Mouse (Mus musculus) retina, adult 2 months (tissue): Measurements from ENCODE around the gene Fam185a.

Experiments used
- DNase-seq: peaks from one replicate; pipeline ENCODE4 v3.0.0-alpha.2; 2012; ENCODE audit warnings: low read depth, low spot score

Fam185a gene

DNA sequence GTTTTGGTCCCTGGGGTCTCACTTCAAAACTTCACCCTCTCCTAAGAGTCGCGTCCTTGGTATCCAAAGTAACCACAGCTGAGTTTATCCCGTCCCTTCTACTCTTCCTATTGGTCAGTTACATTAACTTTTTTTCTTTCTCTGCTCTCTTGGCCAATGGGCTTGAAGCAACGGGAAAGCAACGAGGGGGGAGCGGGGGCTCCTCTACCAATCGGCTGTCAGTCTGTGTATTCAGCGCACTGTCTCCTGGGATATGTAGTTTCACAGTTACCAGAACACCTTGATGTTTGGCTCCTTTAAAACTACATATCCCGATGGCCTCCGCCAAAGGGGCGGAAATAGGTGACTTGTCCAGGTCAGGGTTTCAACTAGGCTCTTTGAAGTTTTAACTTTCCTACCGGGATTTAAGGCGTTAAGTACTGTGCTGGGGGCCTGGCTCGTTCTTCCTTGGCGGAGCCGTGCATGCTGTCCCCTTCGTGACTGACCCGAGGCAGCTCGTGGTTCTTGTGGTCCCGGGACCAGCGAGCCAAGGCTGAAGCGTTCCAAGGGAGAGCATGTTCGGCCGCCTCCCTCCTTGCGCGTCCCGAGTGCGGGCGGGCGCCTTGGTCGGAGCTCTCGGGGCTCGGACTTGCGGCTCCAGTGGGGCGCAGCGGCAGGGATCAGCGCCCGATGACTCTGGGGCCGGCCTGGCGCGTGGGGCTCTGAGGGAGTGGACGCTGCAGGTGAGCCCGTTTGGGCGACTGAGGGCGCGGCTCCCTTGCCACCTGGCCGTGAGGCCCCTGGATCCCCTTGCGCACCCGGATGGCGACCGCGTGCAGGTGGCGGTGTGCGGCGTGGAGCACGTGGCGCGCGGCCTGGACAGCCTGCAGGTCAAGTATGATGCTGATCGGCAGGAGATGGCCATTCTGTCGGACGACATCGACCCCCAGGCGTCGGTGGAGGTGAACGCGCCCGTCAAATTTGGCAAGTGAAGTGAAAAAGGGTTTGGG, at the start of gene Fam185a, which contains the start of gene Ccdc146:
TSS of gene Fam185a (plus strand) at position 345 of the 989 bp plus-strand sequence.
TSS of gene Ccdc146 (minus strand) at position 64 of the 989 bp plus-strand sequence.
- DNase-seq, result peak; percentile 93

DNA sequence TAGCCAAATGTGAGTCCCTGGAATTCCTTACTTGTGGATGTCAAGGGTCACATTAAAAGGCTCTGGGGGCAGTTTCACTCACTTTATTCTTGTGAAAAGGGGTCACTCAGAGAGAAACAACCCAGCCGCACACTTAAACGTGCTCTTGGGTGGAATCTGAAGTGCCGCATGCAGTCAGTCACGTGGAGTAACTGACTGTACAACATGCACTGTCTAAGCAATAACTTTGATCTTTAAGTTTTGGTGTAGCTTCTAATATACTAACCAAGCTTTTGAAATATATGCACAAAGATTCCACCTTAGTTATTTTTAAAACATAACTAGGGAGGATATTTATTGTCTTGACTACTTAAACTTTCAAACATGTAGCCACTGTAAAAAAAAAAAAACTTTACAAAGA, 47.8 kb upstream of the Fam185a start:
- DNase-seq, result no peak

DNA sequence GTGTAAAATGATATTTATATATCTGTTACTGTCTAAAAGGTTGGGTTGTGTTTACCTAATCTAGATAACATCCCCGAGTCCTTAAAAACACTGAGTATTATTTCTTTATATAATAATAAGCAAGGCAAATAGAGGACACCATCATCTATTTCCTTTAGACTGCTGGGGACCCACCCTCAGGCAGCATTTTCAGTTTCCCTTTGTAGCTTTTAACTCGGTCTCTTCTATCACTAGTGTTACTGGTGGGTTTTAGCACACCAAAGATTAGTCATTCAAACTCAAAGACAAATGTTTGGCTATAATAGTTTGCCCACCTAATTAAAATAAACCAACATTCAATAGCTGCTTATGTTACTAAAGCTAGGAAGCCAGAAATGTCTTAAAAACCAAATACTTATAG, 46.4 kb upstream of the Fam185a start:
- no peak for DNase-seq

DNA sequence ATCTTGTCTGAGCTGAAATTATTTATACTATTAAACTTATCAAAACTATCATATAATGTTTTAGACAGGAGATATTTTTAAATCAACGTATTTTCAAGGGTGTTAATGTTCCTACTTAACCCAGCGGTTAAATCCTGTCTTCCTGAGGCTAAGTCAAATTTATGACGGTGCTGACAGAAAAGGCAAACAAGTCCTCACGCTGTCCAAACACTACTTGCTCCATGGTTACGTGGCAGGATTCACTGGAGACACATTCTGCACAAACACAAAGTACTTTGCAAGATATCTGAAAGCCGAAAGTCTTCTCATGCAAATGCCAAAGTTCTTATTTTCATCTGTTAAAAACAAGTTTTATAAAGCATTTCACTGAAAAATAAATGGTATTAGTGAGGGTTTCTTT, 42.8 kb upstream of the Fam185a start:
- no peak for DNase-seq

DNA sequence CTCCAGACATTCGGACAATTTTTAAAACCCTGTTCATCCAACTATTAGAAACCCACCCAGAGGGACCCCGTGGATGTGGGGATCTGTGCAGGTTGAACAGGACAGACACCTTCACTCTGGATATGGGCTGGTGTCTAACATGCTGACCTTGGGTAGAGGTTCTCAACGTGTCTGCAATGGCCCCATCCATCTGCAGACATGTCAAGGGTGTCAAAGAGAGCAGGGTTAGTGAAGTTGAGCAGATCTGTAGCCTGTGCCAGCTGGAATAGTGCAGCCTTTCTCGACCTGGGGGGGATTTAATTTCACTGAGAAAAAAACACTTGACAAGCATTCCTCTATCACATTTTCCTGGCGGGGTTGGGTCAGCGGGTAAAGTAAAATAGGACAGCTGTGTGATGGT, 42.1 kb upstream of the Fam185a start:
- DNase-seq, result no peak

DNA sequence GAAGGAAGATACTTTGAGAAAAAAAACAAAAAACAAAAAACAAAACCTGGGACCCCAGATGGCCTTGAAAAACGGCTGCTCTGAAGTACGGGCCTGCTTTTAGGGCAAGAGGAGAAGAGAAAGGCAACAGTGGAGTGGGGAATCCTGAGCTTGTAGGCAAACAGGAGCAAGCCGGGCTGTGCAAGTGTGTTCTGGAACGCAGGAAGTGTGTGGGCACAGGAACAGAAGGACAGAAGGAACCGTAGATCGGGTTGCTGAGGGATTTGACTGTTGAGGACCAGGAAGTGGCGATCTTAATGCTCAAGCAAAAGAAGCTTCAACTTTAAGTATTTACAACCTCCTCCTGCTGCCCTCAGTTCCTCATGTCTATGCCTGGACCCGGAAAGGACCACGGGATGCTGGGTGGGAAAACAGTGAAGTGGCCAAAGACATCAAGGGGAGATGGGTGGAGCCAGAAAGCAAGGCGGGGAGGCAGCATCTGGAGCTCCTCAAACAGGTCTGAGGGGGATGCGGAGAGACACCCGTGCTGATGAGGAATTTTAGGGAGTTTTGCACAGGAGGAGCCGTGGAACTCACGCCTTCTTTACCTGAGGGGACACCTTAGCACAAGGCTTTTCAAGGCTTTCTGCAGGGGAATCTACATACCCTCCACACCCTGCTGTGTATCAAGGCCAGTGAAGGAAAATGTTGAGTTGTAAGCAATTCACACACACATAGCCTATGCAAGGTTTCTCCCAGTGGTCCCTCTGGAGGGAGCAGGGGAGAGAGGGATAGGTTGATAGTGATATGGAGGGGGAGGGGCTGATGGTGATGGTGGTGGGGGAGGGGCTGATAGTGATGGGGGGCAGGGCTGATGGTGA, 41.1 kb upstream of the Fam185a start:
- no peak for DNase-seq

DNA sequence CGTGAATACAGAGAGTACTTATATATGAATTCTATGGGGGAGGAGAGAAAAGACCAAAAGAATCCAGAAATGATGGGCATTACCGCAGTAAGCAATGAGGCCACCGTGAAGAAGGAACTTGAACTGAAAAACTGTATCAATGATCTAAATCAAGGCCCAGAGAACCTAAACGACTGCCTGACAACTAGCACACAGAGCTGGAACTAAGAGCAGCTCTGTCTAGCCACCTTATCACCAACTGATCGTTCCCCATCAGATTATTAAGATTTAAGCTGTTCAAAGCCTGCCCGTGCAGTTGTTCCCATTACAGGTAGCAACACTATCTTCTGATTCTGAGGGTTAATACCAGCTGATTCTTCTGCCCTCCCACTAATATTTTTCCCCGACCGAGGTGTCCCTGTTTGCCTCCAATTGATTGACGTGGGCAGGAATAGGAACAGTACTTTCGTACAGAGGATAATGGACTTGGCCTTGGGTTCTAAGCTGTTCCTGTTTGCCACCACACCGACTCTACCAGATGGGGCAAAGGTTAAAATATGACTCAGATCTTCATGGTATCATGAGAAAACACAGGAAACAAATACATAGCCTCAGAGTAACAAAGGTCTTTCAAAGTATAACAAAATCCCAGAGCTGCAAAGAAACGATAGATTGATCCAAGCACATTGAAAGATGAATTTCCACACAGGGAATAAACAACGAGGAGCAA, 40.4 kb upstream of the Fam185a start:
- no peak for DNase-seq

DNA sequence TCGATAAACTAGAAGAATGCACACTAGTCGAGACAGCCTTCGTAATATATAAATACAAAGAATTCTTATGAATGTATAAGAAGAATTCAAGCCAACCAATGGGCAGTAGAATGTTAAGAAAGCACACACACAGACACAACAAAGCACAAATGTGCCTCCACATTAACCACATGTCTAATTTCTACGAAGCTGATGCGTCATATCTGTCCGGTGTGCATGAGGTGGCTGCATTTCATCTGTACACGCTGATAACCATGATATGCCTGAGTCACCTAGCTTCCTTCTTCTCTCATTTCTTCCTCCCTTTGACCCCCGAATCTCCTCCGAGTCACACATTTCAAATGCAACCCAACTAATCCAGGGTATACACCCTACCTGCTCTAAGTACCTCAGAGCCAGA, 39.8 kb upstream of the Fam185a start:
- no peak for DNase-seq

DNA sequence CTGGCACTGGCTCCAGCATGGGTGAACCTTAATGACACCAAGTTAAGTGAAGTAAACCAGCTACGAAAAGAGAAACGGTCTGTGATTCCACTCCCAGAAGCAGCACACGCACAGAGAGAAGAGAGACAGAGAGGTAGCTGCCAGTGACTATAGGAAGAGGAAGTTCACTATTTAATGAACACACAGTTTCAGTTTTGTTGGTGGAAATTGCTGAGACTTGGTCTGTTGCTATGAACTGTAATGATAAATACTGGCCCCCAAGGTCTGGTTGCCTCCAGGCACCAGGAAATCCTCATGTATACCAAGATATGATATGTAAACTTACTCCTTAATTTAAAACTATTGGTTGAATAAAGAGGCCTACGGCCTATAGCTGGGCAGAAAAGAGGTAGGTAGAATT, 38.3 kb upstream of the Fam185a start:
- DNase-seq, result no peak

DNA sequence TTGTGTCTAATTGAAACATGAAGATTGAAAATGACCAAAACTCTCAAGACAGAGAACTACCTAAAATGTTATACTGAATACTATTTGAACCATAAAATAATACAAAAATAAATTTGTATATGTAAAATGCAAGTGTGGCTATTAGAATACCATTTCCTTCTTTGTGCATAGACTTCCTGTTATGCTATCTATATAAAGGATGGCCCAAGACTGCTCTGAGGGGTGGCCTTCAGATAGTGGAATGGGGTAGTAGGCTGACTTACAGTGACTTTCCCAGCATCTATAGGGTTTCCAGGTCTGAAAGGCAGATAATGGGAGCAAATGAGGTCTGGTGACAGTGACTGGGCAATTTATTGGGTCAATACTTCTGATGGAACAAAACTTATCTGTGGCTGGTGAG, 37.4 kb upstream of the Fam185a start:
- DNase-seq, result no peak

DNA sequence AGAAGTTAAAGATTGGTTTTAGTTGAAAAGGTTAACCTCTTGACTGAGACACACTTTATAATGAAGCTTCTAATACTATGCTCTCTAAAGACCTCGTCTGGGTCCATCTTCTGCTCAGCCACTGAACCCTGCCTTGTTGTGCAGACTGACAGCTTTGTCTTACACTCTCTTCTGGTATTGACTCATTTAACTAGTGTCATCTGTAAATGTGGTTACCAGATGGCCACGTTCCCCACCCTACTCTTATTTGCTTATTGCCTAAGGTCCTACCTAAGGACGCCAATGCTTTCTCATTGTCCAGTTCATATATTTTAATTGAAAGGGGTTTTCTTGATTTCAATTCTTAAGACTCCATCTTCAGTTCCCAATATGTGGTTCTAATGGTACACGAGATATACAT, 35.9 kb upstream of the Fam185a start:
- DNase-seq, result no peak

DNA sequence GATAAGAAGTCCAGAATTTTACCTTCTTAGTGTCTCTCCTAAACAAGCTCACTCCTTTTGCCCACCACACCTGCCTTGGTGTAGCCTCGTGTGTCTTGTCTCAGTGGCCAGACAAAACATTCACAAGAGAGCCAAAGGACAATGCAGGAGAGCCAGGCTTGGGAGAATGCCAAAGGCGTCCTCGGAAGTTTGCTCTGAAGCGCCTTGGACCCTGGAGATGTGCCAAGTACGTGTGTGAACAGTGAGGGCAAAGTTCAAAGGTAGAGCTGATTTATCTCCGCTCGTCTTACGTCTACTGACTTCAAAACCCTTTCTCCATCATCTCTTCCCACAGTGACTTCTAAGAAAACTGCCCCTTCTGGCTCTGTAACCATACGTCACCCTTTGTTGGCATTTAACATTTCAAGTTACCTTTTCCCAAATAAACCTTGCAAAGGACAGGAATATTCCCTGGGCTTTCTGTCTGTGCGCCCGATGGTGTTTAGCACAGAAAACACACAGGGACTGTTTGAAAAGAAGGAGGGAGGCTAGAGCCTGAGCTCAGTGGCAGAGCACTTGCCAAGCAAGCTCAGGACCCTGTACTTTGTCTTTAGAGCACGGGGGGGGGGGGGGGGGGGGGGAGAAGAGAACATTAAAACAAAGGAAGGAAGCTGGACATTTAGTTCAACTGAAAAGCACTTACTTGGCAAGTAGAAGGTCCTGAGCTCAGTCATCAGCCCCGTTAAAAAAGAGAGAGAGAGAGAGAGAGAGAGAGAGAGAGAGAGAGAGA, 33.0 kb upstream of the Fam185a start:
- no peak for DNase-seq

DNA sequence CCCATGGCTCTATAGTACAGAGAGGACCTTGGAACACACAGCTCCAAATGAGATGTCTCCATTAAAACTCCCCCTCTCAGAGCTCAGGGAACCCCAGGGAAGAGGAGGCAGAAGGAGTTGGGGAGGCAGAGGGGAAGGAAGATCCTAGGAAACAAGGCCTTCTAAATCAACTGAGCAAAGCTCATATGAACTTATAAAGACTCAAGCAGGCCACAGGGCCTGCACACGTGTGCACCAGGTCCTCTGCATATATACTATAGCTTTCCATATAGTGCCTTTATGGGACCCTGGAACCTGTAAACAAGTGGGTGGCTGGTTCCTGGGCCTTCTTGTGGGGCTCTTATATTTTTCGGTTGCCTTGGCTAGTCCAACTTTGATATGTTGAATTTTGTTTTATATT, 30.2 kb upstream of the Fam185a start:
- DNase-seq, result no peak

DNA sequence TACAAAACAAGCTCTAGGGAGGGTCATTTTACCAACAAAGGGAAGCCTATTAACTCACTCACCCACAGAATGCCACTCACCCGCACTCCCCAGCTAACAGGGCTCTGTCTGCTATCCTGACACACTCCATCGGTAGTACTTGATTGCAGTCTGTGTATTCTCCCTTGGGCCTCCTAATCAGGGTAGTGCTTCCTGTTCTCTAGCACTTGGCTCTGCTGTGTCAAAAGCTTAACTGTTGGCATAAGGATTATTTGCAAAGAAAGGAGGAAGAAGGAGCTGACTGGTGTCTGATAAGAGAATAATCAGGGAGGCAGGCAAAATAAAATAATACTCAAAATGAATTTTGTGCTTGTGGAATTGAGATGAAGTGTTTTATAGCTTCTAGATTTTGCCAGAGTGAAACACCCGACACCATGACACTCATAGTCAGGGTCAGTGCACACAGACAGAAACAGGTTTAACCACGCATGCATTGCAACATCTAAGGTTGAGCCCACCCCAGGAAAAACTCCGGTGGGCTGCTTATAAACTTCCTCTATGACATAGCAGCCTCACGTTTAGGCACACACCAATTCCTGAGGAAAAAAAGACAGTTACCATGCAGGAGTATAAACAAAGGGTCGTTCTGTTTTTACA, 29.4 kb upstream of the Fam185a start:
- no peak for DNase-seq

DNA sequence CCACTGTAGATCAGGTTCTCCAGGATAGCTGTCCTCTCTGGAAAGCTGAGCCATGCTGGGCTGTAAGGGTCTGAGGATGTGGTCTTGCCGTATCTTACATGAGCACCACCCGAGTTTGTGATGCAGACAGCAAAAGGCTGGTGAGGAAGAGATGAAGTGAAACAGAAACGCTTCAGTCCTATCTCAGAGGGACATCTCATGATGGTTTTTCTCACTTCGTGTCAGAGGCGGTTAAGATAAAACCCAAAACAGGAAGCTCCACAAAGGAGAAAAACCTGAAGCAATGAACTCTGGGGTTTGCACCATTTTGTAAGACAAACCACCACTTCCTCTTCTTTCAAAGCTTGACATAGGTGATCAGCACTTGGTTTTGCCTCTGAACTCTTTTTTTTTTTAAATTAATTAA, 13.5 kb upstream of the Fam185a start:
- no peak for DNase-seq

DNA sequence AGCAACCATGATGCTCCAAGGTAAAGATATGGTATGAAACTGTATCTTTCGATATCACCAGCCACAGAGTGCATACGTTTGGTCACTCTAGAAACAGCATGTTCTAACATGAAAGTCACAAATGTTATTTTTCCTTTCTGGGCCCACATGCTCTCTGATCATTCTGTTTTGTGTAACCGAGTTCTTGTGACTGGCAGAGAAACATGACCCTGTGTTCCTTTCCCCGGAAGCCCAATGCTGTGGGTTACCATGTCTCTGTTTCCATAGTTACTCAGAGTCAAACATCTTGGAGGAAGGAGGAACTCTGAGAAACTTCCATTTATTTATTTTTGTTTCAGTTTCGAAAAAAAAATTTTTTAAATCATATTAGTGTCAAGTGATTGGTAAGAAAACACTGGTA, 12.7 kb upstream of the Fam185a start:
- DNase-seq, result no peak

DNA sequence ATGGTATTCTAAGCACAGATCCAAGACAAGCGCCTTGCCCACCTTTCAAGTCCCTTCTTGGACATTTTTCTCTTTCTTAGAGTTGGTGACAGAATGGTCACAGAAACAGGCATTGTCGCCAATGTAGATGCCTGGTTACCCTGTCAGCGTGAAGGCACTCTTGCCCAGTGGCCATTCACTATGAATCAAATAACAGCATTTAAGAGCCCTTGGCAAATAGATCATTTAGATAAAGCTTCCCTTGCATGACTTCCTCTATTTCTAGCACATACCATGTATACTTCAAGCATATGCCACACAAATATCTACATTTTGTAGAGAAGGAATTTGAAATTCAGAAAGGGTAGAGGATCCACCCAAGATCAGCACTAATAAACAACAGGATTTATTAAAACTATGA, 11.4 kb upstream of the Fam185a start:
- DNase-seq, result no peak

DNA sequence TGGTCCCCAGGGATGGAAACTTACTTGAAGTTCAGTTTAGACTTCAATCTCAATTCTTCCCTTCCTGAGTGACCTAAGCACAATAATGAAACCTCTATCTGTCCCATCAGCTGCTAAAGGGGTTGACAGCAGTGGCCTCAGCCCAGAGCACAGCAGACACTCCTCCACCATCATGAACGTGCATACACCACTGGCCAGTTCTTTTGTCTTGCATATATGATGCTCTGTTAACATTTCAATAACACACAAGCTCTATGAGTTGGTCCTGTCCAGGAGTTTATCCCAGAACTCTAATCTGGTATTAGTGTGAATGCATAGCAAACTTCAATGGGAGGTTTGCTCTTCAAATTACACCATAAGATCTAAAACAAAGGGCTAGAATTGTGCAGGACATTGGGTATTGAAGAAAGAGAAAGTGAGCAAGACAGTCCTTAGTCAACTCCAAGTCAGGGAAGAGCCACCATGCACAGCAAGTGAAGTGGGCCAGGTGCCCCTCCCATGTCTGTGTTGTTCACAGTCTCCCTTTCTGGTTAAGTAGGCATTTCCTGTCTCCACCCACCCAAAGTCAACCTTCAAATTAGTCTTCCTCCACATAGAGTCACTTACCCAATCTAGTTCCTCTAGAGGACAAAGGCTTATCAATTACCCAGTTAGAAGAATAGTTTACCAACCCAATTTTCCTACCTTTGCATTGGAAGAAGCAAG, 10.5 kb upstream of the Fam185a start:
- no peak for DNase-seq

DNA sequence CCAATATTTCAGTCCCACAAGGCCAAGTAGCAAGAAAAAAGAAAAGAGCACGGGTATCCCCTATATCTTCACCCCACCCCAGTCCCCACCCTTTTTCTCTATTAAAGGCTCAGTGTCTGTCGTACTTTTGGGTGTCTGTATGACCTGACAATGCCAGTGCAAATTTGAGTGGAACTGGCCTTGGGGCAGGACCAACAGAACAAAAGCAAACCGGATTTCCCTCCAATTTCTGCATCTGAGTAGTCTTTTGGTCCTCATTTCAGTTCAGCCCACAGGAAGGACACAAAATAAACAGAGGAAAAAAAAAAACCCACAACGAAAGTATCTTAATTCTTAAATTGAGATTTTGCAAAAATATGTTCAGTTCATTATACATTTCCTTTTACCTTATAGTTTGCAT, 6.1 kb upstream of the Fam185a start:
- DNase-seq, result no peak

DNA sequence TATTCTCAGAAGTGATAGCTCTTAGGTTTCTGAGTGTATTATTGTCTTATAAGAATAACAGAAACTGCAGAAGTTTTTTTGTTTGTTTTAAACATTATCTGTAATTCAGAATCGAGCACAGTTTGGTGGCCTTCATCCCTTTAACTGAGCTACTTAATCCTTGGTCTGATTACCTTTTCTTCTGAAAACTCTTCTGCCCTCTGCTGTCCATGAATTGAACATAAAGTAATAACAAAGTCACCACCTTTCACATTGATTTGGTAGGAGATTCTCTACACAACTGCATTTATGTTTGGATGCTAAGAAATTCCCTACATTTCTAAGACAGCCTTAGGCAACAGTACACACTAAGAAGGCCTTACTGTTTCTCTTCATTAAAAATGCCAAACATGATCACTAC, 4.1 kb upstream of the Fam185a start:
- peak; percentile 22 for DNase-seq
